Mouse (Mus musculus): ENCODE measurements around the gene Vav2. TPM values are rescaled to one million over a fixed set of nuclear protein-coding genes. Genes with fewer than 3 reads are reported as not detected.

The Vav2 gene
- polyA plus RNA-seq, 1 experiment from 2014 or later = 16.9 TPM

- 93% methylated on average over 7 of the region's 7 CpGs for WGBS
- no peak overlapping the region for H3K4me3 ChIP-seq
These were observed 3.8 kb upstream of the Vav2 start for GRCm38 (mm10) chr2:27430621-27431020.

DNA sequence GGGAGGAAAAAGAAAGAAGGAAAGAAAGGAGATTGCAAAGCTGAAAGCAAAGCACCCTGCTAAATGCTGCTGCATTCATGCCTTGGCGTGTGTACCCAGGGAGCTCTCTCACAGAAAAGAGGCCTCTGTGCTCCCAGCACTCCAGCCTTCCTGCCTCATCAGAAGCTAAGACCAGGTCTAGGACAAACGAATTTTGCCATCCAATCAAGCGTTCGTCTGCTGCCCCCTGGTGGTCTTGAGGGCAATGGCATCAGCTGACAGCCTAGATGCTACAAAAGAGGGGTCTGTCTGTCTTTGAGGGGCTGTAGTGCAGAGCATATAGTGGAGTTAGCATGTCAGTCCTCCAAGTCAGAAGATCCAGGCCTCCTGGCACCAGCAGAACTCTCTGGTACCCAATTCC lies 1.2 kb upstream of the Vav2 start:
- 0% methylated on average over 4 of the region's 4 CpGs for whole genome bisulfite sequencing
- no peaks in the 10 kb centered on the region for H3K36me3 ChIP-seq
- H3K4me3 ChIP-seq = peak overlapping the region; percentile 96; the same call in 1 of the 2 replicates
- peak overlapping the region; percentile 40; the same call in 1 of the 2 replicates for H3K27ac ChIP-seq
- H3K27me3 ChIP-seq (ENCODE audit: insufficient read depth, poor library complexity, severe bottlenecking) = no peaks in the 10 kb centered on the region
- no peaks in the 10 kb centered on the region for H3K9me3 ChIP-seq
- peak; percentile 89 for DNase-seq (ENCODE audit: low spot score)
- H3K4me1 ChIP-seq (replicated peaks) = peaks cover 48% of the 10 kb centered on the region

More at GRCm38 (mm10) chr2:27430621-27431020, 3.8 kb upstream of the Vav2 start:
- H3K27me3 ChIP-seq (ENCODE audit: insufficient read depth, poor library complexity, severe bottlenecking) = no peaks in the 10 kb centered on the region
- no peak overlapping the region for H3K27ac ChIP-seq
- peaks cover 31% of the 10 kb centered on the region for H3K4me1 ChIP-seq (replicated peaks)
- H3K36me3 ChIP-seq = no peaks in the 10 kb centered on the region
- H3K9me3 ChIP-seq = no peaks in the 10 kb centered on the region
- DNase-seq (ENCODE audit: low spot score) = no peak

DNA sequence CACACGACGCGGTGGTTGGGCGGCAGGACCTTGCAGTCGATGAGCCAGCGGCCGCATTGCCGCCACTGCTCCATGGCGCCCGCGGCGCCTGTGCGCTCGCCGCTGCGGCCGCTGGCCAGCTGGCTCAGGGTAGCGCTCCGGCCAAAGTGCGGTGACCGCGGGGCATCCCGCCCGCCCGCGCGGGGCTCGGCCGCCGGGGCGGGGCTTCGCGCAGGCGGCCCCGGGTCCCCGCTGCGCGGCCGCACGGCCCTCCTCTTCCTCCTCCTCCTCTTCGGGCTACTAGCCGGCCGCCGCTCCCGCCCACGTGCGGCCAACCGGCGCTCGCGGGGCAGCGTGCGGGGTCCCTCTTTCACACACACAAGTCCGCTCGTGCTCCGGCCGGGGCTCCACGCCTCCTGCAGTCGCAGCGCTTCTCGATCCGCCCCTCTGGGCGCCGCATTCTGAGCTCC lies 403 bp downstream of the Vav2 start:
- peak overlapping the region; percentile 96 for H3K4me3 ChIP-seq
- H3K9me3 ChIP-seq = no peaks in the 10 kb centered on the region
- peaks cover 16% of the 10 kb centered on the region for H3K36me3 ChIP-seq
- H3K27me3 ChIP-seq (ENCODE audit: insufficient read depth, poor library complexity, severe bottlenecking) = no peaks in the 10 kb centered on the region
- peak overlapping the region; percentile 98 for H3K27ac ChIP-seq
- WGBS = under 1% methylated on average over 64 of the region's 64 CpGs
- peak; percentile 69 for DNase-seq (ENCODE audit: low spot score)
- peaks cover 64% of the 10 kb centered on the region for H3K4me1 ChIP-seq (replicated peaks)

DNA sequence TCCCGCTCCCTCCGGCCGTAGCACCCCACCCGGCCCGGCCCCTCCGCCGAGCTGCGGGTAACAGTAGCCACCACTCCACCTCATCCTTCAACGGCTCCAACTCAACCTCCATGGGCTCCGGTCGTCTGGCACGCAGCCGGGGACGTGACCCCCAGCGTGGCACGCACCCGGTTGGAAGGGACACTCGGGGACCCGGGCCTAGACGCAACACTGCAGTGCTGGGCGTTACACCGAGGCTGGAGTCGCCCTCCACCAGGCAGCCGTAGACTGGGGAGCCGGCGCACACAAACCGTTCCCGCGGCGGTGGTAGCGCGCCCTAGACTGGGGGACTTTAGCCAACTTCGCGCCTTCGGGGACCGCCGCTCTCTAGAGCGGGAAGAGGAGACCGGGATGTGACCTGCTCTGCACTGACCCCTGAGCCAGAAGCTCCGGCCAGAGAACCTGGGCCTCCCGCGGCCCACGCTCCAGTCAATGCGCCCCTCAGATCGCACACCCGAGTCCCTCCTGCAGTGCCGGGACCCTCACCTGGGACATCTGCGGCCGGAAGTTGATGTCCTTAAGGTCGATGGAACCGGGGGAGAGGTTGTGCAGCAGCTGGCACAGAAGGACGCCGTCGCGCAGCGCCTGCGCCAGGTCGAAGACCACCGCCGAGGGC lies 955 bp downstream of the Vav2 start:
- peaks cover 69% of the 10 kb centered on the region for H3K4me1 ChIP-seq (replicated peaks)

DNA sequence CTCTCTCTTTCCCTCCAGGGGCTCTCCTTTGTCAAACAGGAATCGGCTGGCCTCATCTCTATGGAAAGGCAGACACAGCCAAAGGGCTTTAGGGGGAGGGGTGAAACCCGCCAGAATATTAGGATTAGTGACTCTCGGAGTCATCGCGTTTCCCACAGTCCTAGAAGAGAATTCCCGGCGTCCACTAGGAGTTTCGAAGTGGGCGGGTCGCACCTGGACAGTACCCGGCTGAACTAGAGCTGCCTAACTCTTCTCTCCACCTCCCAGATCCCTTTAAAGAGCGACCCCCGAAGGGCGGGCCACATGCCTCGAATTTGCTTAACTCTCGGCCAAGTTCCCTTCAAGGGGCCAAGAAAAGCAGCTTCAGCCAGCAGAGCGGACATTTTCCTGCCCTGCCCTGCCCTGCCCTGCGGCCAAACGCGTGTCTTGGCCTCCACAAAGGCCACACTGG lies 1.6 kb downstream of the Vav2 start:
- WGBS = under 1% methylated on average over 20 of the region's 20 CpGs
- Histone ChIP-seq H3K4me1 (replicated peaks) (peaks cover 72% of the 10 kb centered on the region), H3K27ac (peak overlapping the region; percentile 98), H3K4me3 (peak overlapping the region; percentile 96), H3K9me3 (no peaks in the 10 kb centered on the region), H3K27me3 (ENCODE audit: insufficient read depth, poor library complexity, severe bottlenecking) (no peaks in the 10 kb centered on the region), H3K36me3 (peaks cover 25% of the 10 kb centered on the region)
- peak; percentile 78 for DNase-seq (ENCODE audit: low spot score)

More for the DNA sequence above, 955 bp downstream of the Vav2 start:
- peak; percentile 62 for DNase-seq (ENCODE audit: low spot score)
- under 1% methylated on average over 60 of the region's 60 CpGs for WGBS
- H3K9me3 ChIP-seq = no peaks in the 10 kb centered on the region
- no peaks in the 10 kb centered on the region for H3K27me3 ChIP-seq (ENCODE audit: insufficient read depth, poor library complexity, severe bottlenecking)
- H3K36me3 ChIP-seq = peaks cover 21% of the 10 kb centered on the region
- peak overlapping the region; percentile 98 for H3K27ac ChIP-seq
- H3K4me3 ChIP-seq = peak overlapping the region; percentile 96

DNA sequence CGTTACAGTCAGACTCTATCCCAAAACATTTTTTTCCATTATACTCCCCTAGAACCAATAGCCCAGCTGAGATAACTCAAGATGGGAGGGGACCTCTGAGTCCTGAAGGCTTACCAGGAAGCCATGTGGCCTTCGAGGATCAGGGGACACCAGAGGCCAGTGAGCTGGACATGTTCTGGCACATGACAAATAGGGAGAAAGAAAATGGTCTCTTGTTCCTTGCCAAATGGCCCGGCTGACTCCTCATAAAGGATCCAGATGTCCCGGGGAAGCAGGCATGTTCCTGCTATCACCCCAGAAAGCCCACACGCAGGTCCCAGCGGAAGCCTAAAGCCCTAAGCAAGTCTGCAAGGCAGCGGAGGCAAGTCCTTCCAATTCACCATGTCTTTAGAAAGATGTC lies 3.2 kb downstream of the Vav2 start:
- H3K27me3 ChIP-seq (ENCODE audit: insufficient read depth, poor library complexity, severe bottlenecking) = no peaks in the 10 kb centered on the region
- no peaks in the 10 kb centered on the region for H3K9me3 ChIP-seq
- peak; percentile 3 for DNase-seq (ENCODE audit: low spot score)
- H3K27ac ChIP-seq = peak overlapping the region; percentile 98
- peaks cover 26% of the 10 kb centered on the region for H3K36me3 ChIP-seq
- peak overlapping the region; percentile 96 for H3K4me3 ChIP-seq
- peaks cover 86% of the 10 kb centered on the region for H3K4me1 ChIP-seq (replicated peaks)
- 87% methylated on average over 7 of the region's 7 CpGs for WGBS

GRCm38 (mm10) chr2:27421293-27422068 lies 5.4 kb downstream of the Vav2 start:
- WGBS = 80% methylated on average over 20 of the region's 20 CpGs
- Histone ChIP-seq H3K27me3 (ENCODE audit: insufficient read depth, poor library complexity, severe bottlenecking) (no peaks in the 10 kb centered on the region), H3K27ac (peak overlapping the region; percentile 40; the same call in 1 of the 2 replicates), H3K4me1 (replicated peaks) (peaks cover 92% of the 10 kb centered on the region), H3K9me3 (no peaks in the 10 kb centered on the region), H3K4me3 (no peak overlapping the region), H3K36me3 (peaks cover 26% of the 10 kb centered on the region)
- DNase-seq (ENCODE audit: low spot score) = no peak

- peak overlapping the region; percentile 6; the same call in 1 of the 2 replicates for H3K27ac ChIP-seq
- no peaks in the 10 kb centered on the region for H3K27me3 ChIP-seq (ENCODE audit: insufficient read depth, poor library complexity, severe bottlenecking)
- peaks cover 26% of the 10 kb centered on the region for H3K36me3 ChIP-seq
- H3K9me3 ChIP-seq = no peaks in the 10 kb centered on the region
- H3K4me3 ChIP-seq = no peak overlapping the region
- 55% methylated on average over 6 of the region's 6 CpGs for WGBS
- H3K4me1 ChIP-seq (replicated peaks) = peaks cover 94% of the 10 kb centered on the region
- DNase-seq (ENCODE audit: low spot score) = no peak
These were observed 8.2 kb downstream of the Vav2 start for GRCm38 (mm10) chr2:27418577-27419070.

DNA sequence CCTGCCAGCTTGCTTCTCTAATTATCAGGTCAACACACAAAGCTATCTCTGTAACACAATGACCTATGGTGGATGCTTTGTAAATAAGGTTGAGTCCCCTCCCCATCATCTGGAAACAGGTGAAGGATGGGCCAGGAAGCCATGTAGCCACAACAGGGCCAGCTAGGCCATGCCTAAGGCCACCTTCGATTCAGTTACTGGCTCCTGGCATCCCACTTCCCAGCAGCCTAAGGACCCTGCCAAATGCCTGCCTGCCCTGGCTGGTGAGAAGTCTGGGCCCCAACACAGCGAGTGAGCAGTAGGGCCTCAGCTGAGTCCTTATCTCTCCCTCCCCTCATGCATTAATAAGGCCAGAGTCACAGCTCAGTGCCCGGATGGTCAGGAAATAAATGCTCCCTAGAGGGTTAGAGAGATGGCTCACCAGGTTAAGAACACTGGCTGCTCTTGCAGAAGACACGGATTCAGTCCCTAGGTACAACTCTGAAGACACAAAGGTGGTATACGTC lies 9.1 kb downstream of the Vav2 start:
- no peak for DNase-seq (ENCODE audit: low spot score)
- peaks cover 23% of the 10 kb centered on the region for H3K36me3 ChIP-seq
- H3K9me3 ChIP-seq = no peaks in the 10 kb centered on the region
- no peaks in the 10 kb centered on the region for H3K27me3 ChIP-seq (ENCODE audit: insufficient read depth, poor library complexity, severe bottlenecking)
- peaks cover 94% of the 10 kb centered on the region for H3K4me1 ChIP-seq (replicated peaks)
- WGBS = 67% methylated on average over 5 of the region's 5 CpGs
- H3K4me3 ChIP-seq = no peak overlapping the region
- peak overlapping the region; percentile 17; the same call in 1 of the 2 replicates for H3K27ac ChIP-seq

GRCm38 (mm10) chr2:27416425-27416824 lies 10.4 kb downstream of the Vav2 start:
- DNase-seq (ENCODE audit: low spot score) = no peak
- Histone ChIP-seq H3K27ac (peak overlapping the region; percentile 89; the same call in 1 of the 2 replicates), H3K27me3 (ENCODE audit: insufficient read depth, poor library complexity, severe bottlenecking) (no peaks in the 10 kb centered on the region), H3K4me3 (no peak overlapping the region), H3K4me1 (replicated peaks) (peaks cover 94% of the 10 kb centered on the region), H3K9me3 (no peaks in the 10 kb centered on the region), H3K36me3 (peaks cover 10% of the 10 kb centered on the region)
- 48% methylated on average over 3 of the region's 3 CpGs for WGBS

- 70% methylated on average over 11 of the region's 11 CpGs for WGBS
- peak overlapping the region; percentile 32; the same call in 1 of the 2 replicates for H3K4me3 ChIP-seq
- H3K27ac ChIP-seq = peak overlapping the region; percentile 89
- no peaks in the 10 kb centered on the region for H3K9me3 ChIP-seq
- DNase-seq (ENCODE audit: low spot score) = no peak
- H3K36me3 ChIP-seq = 0 out of 2 replicates have a peak, but pooled peaks cover under 1% of the 10 kb centered on the region
- peaks cover 96% of the 10 kb centered on the region for H3K4me1 ChIP-seq (replicated peaks)
- no peaks in the 10 kb centered on the region for H3K27me3 ChIP-seq (ENCODE audit: insufficient read depth, poor library complexity, severe bottlenecking)
These were observed 11.6 kb downstream of the Vav2 start for GRCm38 (mm10) chr2:27415060-27415783.

Measured in hindbrain, embryonic 10.5 days (tissue).